Mouse (Mus musculus): ENCODE measurements around the gene Camkk1. TPM values are rescaled to one million over a fixed set of nuclear protein-coding genes. Genes with fewer than 3 reads are reported as not detected.

The Camkk1 gene
- polyA plus RNA-seq, 1 experiment from 2014 or later, result 10.2 TPM

Other genes with a start within 250 kb of the Camkk1 start
- 5.0 and 5.1 TPM in 2 replicates for gene Cyb5d2, start 222.9 kb upstream of the Camkk1 start, polyA plus RNA-seq (2016; fragmentation: Nextera tagmentation; extraction: Ambion mirVana)
- gene Zzef1, start 222.8 kb upstream of the Camkk1 start, polyA plus RNA-seq (2016; fragmentation: Nextera tagmentation; extraction: Ambion mirVana), result 11.9 and 12.7 TPM in 2 replicates
- gene Atp2a3, start 57.8 kb upstream of the Camkk1 start, polyA plus RNA-seq (2016; fragmentation: Nextera tagmentation; extraction: Ambion mirVana), result 0.64 and 1.2 TPM in 2 replicates
- gene P2rx1, start 19.9 kb upstream of the Camkk1 start, polyA plus RNA-seq (2016; fragmentation: Nextera tagmentation; extraction: Ambion mirVana), result 0.64 and 0.88 TPM in 2 replicates
- 14.6 and 15.3 TPM in 2 replicates for gene Ncbp3, start 28.8 kb downstream of the Camkk1 start, polyA plus RNA-seq (2016; fragmentation: Nextera tagmentation; extraction: Ambion mirVana)
- gene Itgae, start 71.6 kb downstream of the Camkk1 start, polyA plus RNA-seq (2016; fragmentation: Nextera tagmentation; extraction: Ambion mirVana), result 0.39 and 0.42 TPM in 2 replicates
- gene Haspin, start 119.3 kb downstream of the Camkk1 start, polyA plus RNA-seq (2016; fragmentation: Nextera tagmentation; extraction: Ambion mirVana), result 15.5 TPM in 2 replicates
- gene P2rx5, start 141.4 kb downstream of the Camkk1 start, polyA plus RNA-seq (2016; fragmentation: Nextera tagmentation; extraction: Ambion mirVana), result 0.09 and 0.12 TPM in 2 replicates
- gene Emc6, start 158.0 kb downstream of the Camkk1 start, polyA plus RNA-seq (2016; fragmentation: Nextera tagmentation; extraction: Ambion mirVana), result 119 and 123 TPM in 2 replicates
- 172 and 182 TPM in 2 replicates for gene Tax1bp3, start 158.1 kb downstream of the Camkk1 start, polyA plus RNA-seq (2016; fragmentation: Nextera tagmentation; extraction: Ambion mirVana)
- 20.6 and 23.1 TPM in 2 replicates for gene Ctns, start 180.0 kb downstream of the Camkk1 start, polyA plus RNA-seq (2016; fragmentation: Nextera tagmentation; extraction: Ambion mirVana)
- gene Shpk, start 180.5 kb downstream of the Camkk1 start, polyA plus RNA-seq (2016; fragmentation: Nextera tagmentation; extraction: Ambion mirVana), result 1.4 and 1.5 TPM in 2 replicates
- not detected in 2 replicates for gene Trpv1, start 215.3 kb downstream of the Camkk1 start, polyA plus RNA-seq (2016; fragmentation: Nextera tagmentation; extraction: Ambion mirVana)
- 0.05 TPM in 1 of 2 replicates, not detected in the other for gene Trpv3, start 248.4 kb downstream of the Camkk1 start, polyA plus RNA-seq (2016; fragmentation: Nextera tagmentation; extraction: Ambion mirVana)

Measured in midbrain, embryonic 12.5 days (tissue).